Mouse (Mus musculus): ENCODE measurements around the gene Gm27021. TPM values are rescaled to one million over a fixed set of nuclear protein-coding genes. Genes with fewer than 3 reads are reported as not detected.

The Gm27021 gene
- total and polyA plus RNA-seq, 2 experiments from 2014 or later, result 7.0 to 10.9 TPM

GRCm38 (mm10) chr8:120647532-120647931 lies 20.3 kb downstream of the Gm27021 start, which contains the start of gene 1190005I06Rik:
TSS of gene 1190005I06Rik (minus strand) at chr8:120647632.
- no peaks in the 10 kb centered on the region for H3K27me3 ChIP-seq (ENCODE audit: insufficient read depth, low read length)
- no peak within 1 kb of the TSS for H3K9ac ChIP-seq (replicated peaks; ENCODE audit: low read length)
- ATAC-seq, result no peak
- H3K4me1 ChIP-seq (ENCODE audit: insufficient read depth, low read length), result no peaks in the 10 kb centered on the region
- H3K9me3 ChIP-seq (ENCODE audit: low read length), result no peaks in the 10 kb centered on the region
- H3K4me2 ChIP-seq (ENCODE audit: low read depth, low read length), result no peak within 1 kb of the TSS
- WGBS, result 54% methylated on average over 7 of the region's 7 CpGs
- H3K27ac ChIP-seq, result no peak within 1 kb of the TSS
- no peak within 1 kb of the TSS for H3K4me3 ChIP-seq (ENCODE audit: low read length)
- TF ChIP-seq CTCF (IDR thresholded peaks at IDR 0.05; ENCODE audit: low read depth), result no peak
- no peak for DNase-seq (ENCODE audit: low spot score)
- H3K36me3 ChIP-seq (ENCODE audit: insufficient read depth, low read length), result no peaks in the 10 kb centered on the region

- 29% methylated on average over 7 of the region's 7 CpGs for WGBS
- Histone ChIP-seq H3K4me3 (ENCODE audit: low read length) (no peak overlapping the region), H3K27ac (peak overlapping the region; percentile 58; the same call in 1 of the 2 replicates), H3K9me3 (ENCODE audit: low read length) (no peaks in the 10 kb centered on the region), H3K9ac (replicated peaks; ENCODE audit: low read length) (no peak overlapping the region), H3K4me1 (ENCODE audit: insufficient read depth, low read length) (no peaks in the 10 kb centered on the region), H3K36me3 (ENCODE audit: insufficient read depth, low read length) (no peaks in the 10 kb centered on the region), H3K4me2 (ENCODE audit: low read depth, low read length) (no peak overlapping the region), H3K27me3 (ENCODE audit: insufficient read depth, low read length) (no peaks in the 10 kb centered on the region)
- DNase-seq (ENCODE audit: low spot score), result peak; percentile 86
- peak; percentile 93 for ATAC-seq
- TF ChIP-seq CTCF (IDR thresholded peaks at IDR 0.05; ENCODE audit: low read depth), result no peak
Observed at GRCm38 (mm10) chr8:120644663-120645062, 23.2 kb downstream of the Gm27021 start.

- no peaks in the 10 kb centered on the region for H3K36me3 ChIP-seq (ENCODE audit: insufficient read depth, low read length)
Observed at GRCm38 (mm10) chr8:120642031-120642662, 25.7 kb downstream of the Gm27021 start.

GRCm38 (mm10) chr8:120641245-120641644 lies 26.6 kb downstream of the Gm27021 start:
- WGBS, result 36% methylated on average over 8 of the region's 8 CpGs
- Histone ChIP-seq H3K27me3 (ENCODE audit: insufficient read depth, low read length) (no peaks in the 10 kb centered on the region), H3K9me3 (ENCODE audit: low read length) (no peaks in the 10 kb centered on the region), H3K36me3 (ENCODE audit: insufficient read depth, low read length) (no peaks in the 10 kb centered on the region), H3K9ac (replicated peaks; ENCODE audit: low read length) (no peak overlapping the region), H3K4me3 (ENCODE audit: low read length) (no peak overlapping the region), H3K4me1 (ENCODE audit: insufficient read depth, low read length) (no peaks in the 10 kb centered on the region), H3K4me2 (ENCODE audit: low read depth, low read length) (no peak overlapping the region), H3K27ac (no peak overlapping the region)
- no peak for TF ChIP-seq CTCF (IDR thresholded peaks at IDR 0.05; ENCODE audit: low read depth)
- ATAC-seq, result no peak
- no peak for DNase-seq (ENCODE audit: low spot score)

More at GRCm38 (mm10) chr8:120642031-120642662, 25.7 kb downstream of the Gm27021 start:
- no peak for DNase-seq (ENCODE audit: low spot score)
- Histone ChIP-seq H3K9ac (replicated peaks; ENCODE audit: low read length) (no peak overlapping the region), H3K4me3 (ENCODE audit: low read length) (no peak overlapping the region), H3K9me3 (ENCODE audit: low read length) (no peaks in the 10 kb centered on the region), H3K4me2 (ENCODE audit: low read depth, low read length) (no peak overlapping the region), H3K27ac (no peak overlapping the region), H3K4me1 (ENCODE audit: insufficient read depth, low read length) (no peaks in the 10 kb centered on the region), H3K27me3 (ENCODE audit: insufficient read depth, low read length) (no peaks in the 10 kb centered on the region)
- ATAC-seq, result no peak
- no peak for TF ChIP-seq CTCF (IDR thresholded peaks at IDR 0.05; ENCODE audit: low read depth)
- 80% methylated on average over 10 of the region's 10 CpGs for WGBS

- Histone ChIP-seq H3K27ac (no peak overlapping the region), H3K4me3 (ENCODE audit: low read length) (peak overlapping the region; percentile 55), H3K9me3 (ENCODE audit: low read length) (no peaks in the 10 kb centered on the region), H3K4me1 (ENCODE audit: insufficient read depth, low read length) (no peaks in the 10 kb centered on the region), H3K27me3 (ENCODE audit: insufficient read depth, low read length) (no peaks in the 10 kb centered on the region), H3K9ac (replicated peaks; ENCODE audit: low read length) (peak overlapping the region; percentile 55), H3K4me2 (ENCODE audit: low read depth, low read length) (peak overlapping the region; percentile 94), H3K36me3 (ENCODE audit: insufficient read depth, low read length) (no peaks in the 10 kb centered on the region)
- DNase-seq (ENCODE audit: low spot score) (peak; percentile 35), ATAC-seq (peak; percentile 41; the same call in 1 of the 2 replicates)
- TF ChIP-seq CTCF (IDR thresholded peaks at IDR 0.05; ENCODE audit: low read depth), result no peak
- WGBS, result 1% methylated on average over 30 of the region's 42 CpGs
Observed at GRCm38 (mm10) chr8:120634329-120634839, 33.5 kb downstream of the Gm27021 start.

- TF ChIP-seq CTCF (IDR thresholded peaks at IDR 0.05; ENCODE audit: low read depth), result no peak
- Histone ChIP-seq H3K27me3 (ENCODE audit: insufficient read depth, low read length) (no peaks in the 10 kb centered on the region), H3K4me3 (ENCODE audit: low read length) (peak overlapping the region; percentile 55), H3K36me3 (ENCODE audit: insufficient read depth, low read length) (no peaks in the 10 kb centered on the region), H3K27ac (no peak overlapping the region), H3K4me1 (ENCODE audit: insufficient read depth, low read length) (no peaks in the 10 kb centered on the region), H3K4me2 (ENCODE audit: low read depth, low read length) (peak overlapping the region; percentile 94), H3K9me3 (ENCODE audit: low read length) (no peaks in the 10 kb centered on the region), H3K9ac (replicated peaks; ENCODE audit: low read length) (peak overlapping the region; percentile 55)
- WGBS, result under 1% methylated on average over 38 of the region's 44 CpGs
- peak; percentile 13 for DNase-seq (ENCODE audit: low spot score)
- peak; percentile 33 for ATAC-seq
Observed at GRCm38 (mm10) chr8:120633665-120634271, 34.1 kb downstream of the Gm27021 start.
